Mouse (Mus musculus): ENCODE results near the gene Trim59.

DNA sequence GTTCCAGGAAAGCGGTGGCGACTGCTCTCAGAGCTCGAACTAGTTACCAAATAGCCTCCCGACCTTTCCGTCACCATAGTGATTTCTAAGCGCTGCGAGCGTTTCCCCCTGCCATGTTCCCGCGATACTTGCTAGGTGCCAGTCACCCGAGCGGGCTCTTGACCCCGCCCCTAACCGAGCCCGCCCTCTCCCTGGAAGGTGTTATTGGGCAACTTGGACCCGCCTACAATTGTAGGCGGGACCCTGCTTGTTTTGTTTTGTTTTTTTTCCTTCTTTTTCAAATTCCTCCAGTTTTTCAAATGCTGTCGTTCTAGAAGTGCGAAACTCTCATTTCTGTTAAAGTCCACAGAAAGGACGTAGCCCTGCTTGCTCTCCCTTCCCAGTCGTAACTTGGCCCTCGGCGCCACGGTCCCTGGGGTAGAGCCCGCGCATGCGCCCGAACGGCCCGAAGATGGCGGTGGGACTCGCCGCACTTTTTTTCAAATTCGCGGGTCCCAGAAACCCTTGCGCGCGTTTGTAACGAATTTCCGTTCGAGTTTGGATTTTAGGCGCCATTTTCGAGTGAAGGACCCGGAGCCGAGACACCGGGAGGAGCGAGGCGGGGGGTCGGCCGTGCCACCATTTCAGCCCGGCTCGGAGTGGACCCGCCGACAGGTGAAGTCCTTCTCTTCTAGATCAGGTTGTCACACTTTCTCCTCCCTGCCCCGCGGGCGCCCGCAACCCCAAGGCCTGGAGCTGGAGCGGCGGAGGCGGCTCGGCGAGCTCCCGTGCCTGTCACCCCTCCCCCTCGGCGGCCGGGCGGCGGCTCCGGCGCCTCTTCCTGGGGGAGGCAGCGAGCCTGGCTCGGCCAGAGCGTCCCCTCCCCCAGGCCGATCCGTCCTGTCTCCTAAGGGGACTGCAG is 39.9 kb downstream of the Trim59 start, which contains the start of the genes Ift80 and Smc4:
- TF ChIP-seq GATA1 (IDR thresholded peaks at IDR 0.05; ENCODE audit: borderline replicate concordance, low read length) (no peak), FLI1 (IDR thresholded peaks at IDR 0.05; ENCODE audit: low read length) (peak; percentile 29; the same call in 1 of the 2 replicates)
